Mouse (Mus musculus) hindbrain, postnatal 0 days (tissue): ENCODE measurements around the gene Ttll7. TPM values are rescaled to one million over a fixed set of nuclear protein-coding genes. Genes with fewer than 3 reads are reported as not detected.
A peak's percentile ranks its signal among the peaks of the same experiment; 100 is the strongest.

ENCODE experiments used
- ATAC-seq: fragments of 200-750 bp; cut with Nextera tagmentation; 2 replicates; pipeline ENCODE4 v1.8.0; 2017; ENCODE audit warnings: mild to moderate bottlenecking, moderate TSS enrichment, moderate library complexity
- DNase-seq: peaks from one replicate; pipeline ENCODE4 v3.0.0-alpha.2; 2015; ENCODE audit warnings: low spot score
- H3K27ac ChIP-seq: fragments of 300-500 bp; sonication (generic); 2 replicates; pipeline ENCODE4 v1.5.1; 2014; ENCODE audit warnings: mild to moderate bottlenecking
- H3K27me3 ChIP-seq: fragments of 300-500 bp; sonication (generic); 2 replicates; pipeline ENCODE4 v1.6.1; 2014; ENCODE audit warnings: low read length, mixed read lengths; ENCODE audit not compliant: insufficient read depth
- H3K36me3 ChIP-seq: fragments of 300-500 bp; sonication (generic); 2 replicates; pipeline ENCODE4 v1.6.1; 2014; ENCODE audit warnings: low read length, mixed read lengths; ENCODE audit not compliant: insufficient read depth
- H3K4me1 ChIP-seq: fragments of 300-500 bp; sonication (generic); 2 replicates; pipeline ENCODE4 v1.6.1; 2014; ENCODE audit warnings: antibody characterized with exemption, low read length, mixed read lengths; ENCODE audit not compliant: insufficient read depth
- H3K4me2 ChIP-seq: fragments of 300-500 bp; sonication (generic); 2 replicates; pipeline ENCODE4 v1.6.1; 2014; ENCODE audit warnings: low read depth, mild to moderate bottlenecking, low read length, moderate library complexity, mixed read lengths
- H3K4me3 ChIP-seq: fragments of 300-500 bp; sonication (generic); 2 replicates; pipeline ENCODE4 v1.5.1; 2014; ENCODE audit warnings: low read length
- H3K9ac ChIP-seq: fragments of 300-500 bp; sonication (generic); replicated peaks from 2 replicates; pipeline ENCODE4 v1.6.1; 2014; ENCODE audit warnings: mild to moderate bottlenecking, low read length, moderate library complexity, mixed read lengths
- H3K9me3 ChIP-seq: fragments of 300-500 bp; sonication (generic); 2 replicates; pipeline ENCODE4 v1.6.1; 2016; ENCODE audit warnings: low read length, mixed read lengths
- CTCF ChIP-seq: IDR thresholded peaks from 2 replicates; pipeline ENCODE4 v1.5.1; 2016; ENCODE audit warnings: antibody characterized with exemption, control low read depth, low read depth
- WGBS: fragments of 180-500 bp; shearing (Covaris S2); extraction: QIAGEN DNeasy Blood & Tissue Kit; methylation state at CpG from one replicate; pipeline ENCODE4 v1.1.7; 2014; 5-methylcytosine and 5-hydroxymethylcytosine counted together
- polyA plus RNA-seq: library from polyadenylated mRNA; unstranded; fragments of >200 nt; fragmentation: Nextera tagmentation; extraction: Ambion mirVana; gene quantifications from 2 replicates; pipeline ENCODE4 v1.2.1, GENCODE M21; 2015
- total RNA-seq: library from RNA; depleted of rRNA; stranded (reverse); fragments of >200 nt; gene quantifications from 2 replicates; pipeline ENCODE4 v1.2.3, GENCODE M21; 2014; rRNA removed

The Ttll7 gene
- total RNA-seq (20.4 and 23.9 TPM in 2 replicates), polyA plus RNA-seq (7.9 and 8.6 TPM in 2 replicates)

DNA sequence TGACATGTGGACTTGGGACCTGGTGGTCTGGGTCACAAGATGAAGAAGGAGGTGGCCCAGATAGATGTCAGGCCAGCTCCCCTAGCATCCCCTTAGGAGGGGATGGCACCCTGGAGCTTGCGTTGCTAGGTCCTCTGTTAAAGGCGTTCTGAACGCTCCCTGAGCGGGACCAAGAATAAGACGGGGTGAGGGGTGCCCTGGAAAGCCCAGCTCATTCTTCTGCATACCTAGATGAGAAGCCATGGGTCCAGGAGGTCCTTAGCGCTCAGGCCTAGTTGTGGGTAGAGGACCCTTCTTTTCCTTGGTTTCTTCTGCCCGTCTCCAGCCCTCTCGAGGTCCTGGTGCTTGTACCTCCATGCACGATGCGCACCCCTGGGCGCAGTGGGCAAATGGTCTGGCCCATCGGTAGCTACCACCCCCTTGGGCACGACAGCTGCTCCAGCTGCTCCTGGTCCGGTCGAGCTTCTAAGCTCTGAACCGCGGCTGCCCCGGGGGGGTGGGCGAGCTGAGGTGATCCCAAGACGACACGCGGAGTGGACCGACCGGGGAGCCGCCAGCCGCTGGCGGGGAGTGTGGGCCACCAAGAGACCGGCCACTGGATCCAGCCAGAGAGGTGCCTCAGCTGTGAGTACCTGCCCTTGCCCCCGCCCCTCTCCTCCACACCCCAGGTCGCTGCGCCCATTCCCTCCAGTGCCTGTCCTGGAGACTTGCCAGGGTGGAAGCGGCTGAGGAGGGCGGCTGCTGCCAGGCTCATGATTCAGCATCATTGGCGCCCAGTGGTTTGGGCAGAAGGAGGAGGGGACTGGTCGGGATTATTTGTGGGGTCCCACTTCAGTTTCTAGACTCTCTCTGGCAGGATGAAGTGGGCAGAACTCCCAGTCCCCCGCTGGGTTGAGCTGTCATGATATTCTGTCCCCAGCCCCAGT is at the start of gene Ttll7:
TSS of gene Ttll7 (plus strand) at position 402 of the 926 bp plus-strand sequence.
- H3K9me3 ChIP-seq: no peaks in the 10 kb centered on the region
- peak within 1 kb of the TSS; percentile 71 for H3K27ac ChIP-seq
- H3K4me1 ChIP-seq: no peaks in the 10 kb centered on the region; the same call in 1 of the 2 replicates
- ATAC-seq (peak; percentile 97), DNase-seq (peak; percentile 86)
- no peaks in the 10 kb centered on the region for H3K27me3 ChIP-seq
- peak within 1 kb of the TSS; percentile 66 for H3K4me3 ChIP-seq
- WGBS: under 1% methylated on average over 36 of the region's 36 CpGs
- no peaks in the 10 kb centered on the region for H3K36me3 ChIP-seq
- H3K4me2 ChIP-seq: peak within 1 kb of the TSS; percentile 83
- peak within 1 kb of the TSS; percentile 69 for H3K9ac ChIP-seq
- TF ChIP-seq CTCF: no peak

DNA sequence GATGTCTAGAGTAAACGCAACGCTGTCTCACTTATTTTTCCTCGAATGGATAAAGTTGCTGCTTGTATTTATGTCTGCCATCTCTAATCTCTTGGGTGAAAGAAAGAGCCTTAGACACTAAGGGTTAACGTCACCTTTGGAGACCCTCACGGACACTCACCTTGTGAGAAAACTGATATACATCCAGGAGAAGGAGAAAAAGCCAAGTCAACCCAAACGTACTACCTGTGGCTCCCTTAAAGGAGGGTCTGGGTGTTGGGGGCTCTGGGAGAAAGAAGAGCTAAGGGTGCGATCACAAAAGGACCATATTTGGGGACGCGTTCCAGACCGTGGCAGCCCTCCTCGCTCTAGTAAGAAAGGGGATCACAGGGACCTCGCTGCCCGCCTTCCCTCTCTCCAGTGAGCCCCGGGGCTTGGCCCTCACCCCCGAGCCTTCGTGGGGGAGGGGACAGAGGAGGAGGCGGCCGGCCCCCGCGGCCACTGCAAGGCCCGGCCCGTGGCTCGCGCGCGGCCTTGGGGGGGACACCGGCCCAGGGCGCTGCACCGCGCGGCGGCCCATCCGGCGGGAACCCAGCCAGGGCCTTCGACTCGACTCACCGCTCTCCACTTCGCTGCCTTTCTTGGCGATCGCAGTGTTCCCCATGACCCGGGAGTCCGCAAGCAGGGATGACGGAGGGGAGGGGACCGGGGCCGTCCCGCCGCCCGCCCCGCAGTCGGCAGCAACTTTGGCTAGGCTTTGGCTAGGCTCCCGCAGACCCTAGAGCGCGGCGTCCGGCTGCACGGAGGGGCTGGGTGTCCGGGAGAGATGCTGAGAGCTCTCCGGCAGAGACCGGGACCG is 39.9 kb upstream of the Ttll7 start:
- H3K9me3 ChIP-seq: no peaks in the 10 kb centered on the region
- peak; percentile 69 for ATAC-seq
- peak overlapping the region; percentile 99 for H3K4me3 ChIP-seq
- DNase-seq: peak; percentile 59
- WGBS: 1% methylated on average over 47 of the region's 60 CpGs
- no peaks in the 10 kb centered on the region for H3K27me3 ChIP-seq
- peak overlapping the region; percentile 87 for H3K4me2 ChIP-seq
- H3K9ac ChIP-seq: peak overlapping the region; percentile 94
- no peaks in the 10 kb centered on the region for H3K36me3 ChIP-seq
- H3K4me1 ChIP-seq: no peaks in the 10 kb centered on the region
- TF ChIP-seq CTCF: no peak
- H3K27ac ChIP-seq: peak overlapping the region; percentile 98

DNA sequence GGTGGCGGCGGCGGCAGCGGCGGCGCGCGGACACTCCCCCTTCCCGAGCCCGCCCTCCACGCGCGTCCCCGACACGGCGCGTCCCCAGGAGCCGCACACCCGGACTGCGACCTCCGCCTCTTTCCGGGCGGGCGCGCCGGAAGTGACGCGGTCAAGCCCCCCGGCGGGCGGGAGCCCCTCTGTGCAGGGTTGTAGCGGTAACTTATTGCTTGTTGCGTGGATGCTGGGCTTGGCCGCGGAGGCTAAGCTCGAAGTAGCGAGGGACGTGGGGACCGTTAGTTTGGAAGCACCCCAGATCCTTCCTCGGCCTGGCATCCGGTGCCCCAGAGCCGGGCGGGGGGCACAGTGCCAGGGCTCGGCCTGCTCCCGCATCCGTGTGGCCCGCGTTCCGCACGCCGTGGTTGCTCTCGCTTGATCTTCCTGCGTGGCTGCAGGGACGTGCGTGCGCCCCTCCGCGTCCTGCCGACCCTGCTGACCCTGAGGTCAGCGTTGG is 39.2 kb upstream of the Ttll7 start, which contains the start of gene Prkacb:
TSS of gene Prkacb (minus strand) at position 90 of the 493 bp plus-strand sequence.
- Histone ChIP-seq H3K27me3 (no peaks in the 10 kb centered on the region), H3K27ac (peak within 1 kb of the TSS; percentile 98), H3K4me3 (peak within 1 kb of the TSS; percentile 99), H3K9me3 (no peaks in the 10 kb centered on the region), H3K4me1 (no peaks in the 10 kb centered on the region), H3K36me3 (no peaks in the 10 kb centered on the region), H3K4me2 (peak within 1 kb of the TSS; percentile 87), H3K9ac (peak within 1 kb of the TSS; percentile 94)
- no peak for TF ChIP-seq CTCF
- whole genome bisulfite sequencing: 0% methylated on average over 41 of the region's 60 CpGs
- ATAC-seq (peak; percentile 98), DNase-seq (peak; percentile 96)

DNA sequence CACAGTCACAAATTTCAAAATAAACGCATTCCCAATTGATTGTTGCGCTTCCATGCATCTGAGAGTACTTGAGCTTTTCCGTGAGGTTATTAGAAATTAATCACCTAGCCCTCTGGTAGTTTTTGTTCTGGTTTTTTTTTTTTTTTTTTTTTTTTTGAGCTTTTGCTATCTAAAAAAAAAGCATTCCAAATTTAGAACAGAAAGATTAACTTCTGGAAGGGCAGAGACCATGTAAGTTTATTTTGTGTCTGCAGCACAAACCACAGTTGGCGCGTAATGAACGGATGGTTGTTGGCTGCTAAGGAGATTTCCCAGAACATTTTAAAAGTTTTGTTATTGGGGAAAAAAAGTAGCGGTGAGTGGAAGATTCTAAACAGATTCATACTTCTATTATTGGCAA is 38.5 kb upstream of the Ttll7 start:
- WGBS: 55% methylated on average over 7 of the region's 7 CpGs

DNA sequence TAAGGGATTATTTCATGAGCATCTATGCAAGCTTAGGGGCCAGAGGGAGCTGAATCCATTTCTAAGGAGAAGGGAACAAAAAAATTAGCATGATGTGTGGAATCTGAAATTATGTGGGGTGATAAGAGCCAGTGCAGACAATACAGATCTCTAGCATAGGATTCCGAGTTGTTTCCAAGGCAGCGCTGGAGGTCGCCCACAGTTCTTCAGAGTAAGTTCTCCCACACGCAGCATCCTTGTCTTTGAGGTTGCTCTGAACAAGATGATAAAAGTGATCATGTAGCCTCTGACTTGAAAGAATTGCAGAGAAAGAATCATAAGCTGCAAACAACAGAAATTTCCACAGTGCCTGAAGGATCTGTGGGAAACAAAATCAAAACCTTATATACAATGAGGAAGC is 31.4 kb upstream of the Ttll7 start:
- Histone ChIP-seq H3K27ac (no peak overlapping the region), H3K4me1 (no peaks in the 10 kb centered on the region), H3K9ac (no peak overlapping the region), H3K4me3 (no peak overlapping the region), H3K4me2 (no peak overlapping the region), H3K36me3 (no peaks in the 10 kb centered on the region), H3K27me3 (no peaks in the 10 kb centered on the region), H3K9me3 (no peaks in the 10 kb centered on the region)
- 84% methylated on average over 4 of the region's 4 CpGs for WGBS
- ATAC-seq: no peak
- TF ChIP-seq CTCF: no peak
- no peak for DNase-seq

More for the DNA sequence above, 38.5 kb upstream of the Ttll7 start:
- ATAC-seq (no peak), DNase-seq (no peak)
- no peak for TF ChIP-seq CTCF
- no peaks in the 10 kb centered on the region for H3K27me3 ChIP-seq
- no peaks in the 10 kb centered on the region for H3K4me1 ChIP-seq
- no peaks in the 10 kb centered on the region for H3K36me3 ChIP-seq
- peak overlapping the region; percentile 99 for H3K4me3 ChIP-seq
- peak overlapping the region; percentile 98 for H3K27ac ChIP-seq
- H3K9ac ChIP-seq: peak overlapping the region; percentile 94
- H3K9me3 ChIP-seq: no peaks in the 10 kb centered on the region
- peak overlapping the region; percentile 87 for H3K4me2 ChIP-seq

DNA sequence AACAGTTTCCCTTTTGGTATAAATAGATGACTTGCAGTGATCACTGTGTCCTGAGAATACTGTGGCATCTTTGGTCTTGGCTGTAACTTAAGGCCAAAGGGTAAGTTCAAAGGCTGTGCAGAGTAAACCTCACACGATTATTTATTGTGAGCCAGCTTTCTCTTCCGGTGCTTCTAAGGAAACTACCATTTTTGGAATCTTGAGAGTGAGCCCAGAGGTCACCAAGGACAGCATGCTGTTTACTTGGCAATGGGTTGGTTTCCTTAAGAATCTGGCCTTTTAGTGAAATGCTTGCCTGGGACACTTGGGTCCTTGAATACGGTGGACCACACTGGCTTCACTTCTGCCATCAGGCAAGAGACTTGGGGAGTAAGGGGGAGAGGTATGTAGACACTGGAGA is 9.4 kb upstream of the Ttll7 start:
- H3K27ac ChIP-seq: no peak overlapping the region
- no peaks in the 10 kb centered on the region for H3K36me3 ChIP-seq
- ATAC-seq (no peak), DNase-seq (no peak)
- 60% methylated on average over 3 of the region's 3 CpGs for WGBS
- no peaks in the 10 kb centered on the region for H3K27me3 ChIP-seq
- H3K4me3 ChIP-seq: no peak overlapping the region
- no peak for TF ChIP-seq CTCF
- H3K4me2 ChIP-seq: no peak overlapping the region
- no peaks in the 10 kb centered on the region for H3K9me3 ChIP-seq
- H3K9ac ChIP-seq: no peak overlapping the region
- H3K4me1 ChIP-seq: no peaks in the 10 kb centered on the region
